In genomic region chr3:88526157-88527131, GRCm38 (mm10) we compare ENCODE assay signal across 8 mouse cellular contexts. TPM values are rescaled to one million over a fixed set of nuclear protein-coding genes. Genes with fewer than 3 reads are reported as not detected.
DNase-seq lines count a peak whose midpoint lies in the region; ATAC-seq lines count a peak whose summit lies in the region.

No protein-coding gene starts in this region.

- H3K4me1 ChIP-seq in hindbrain, embryonic 13.5 days (replicated peaks), result peaks cover 55% of the 10 kb centered on the region

- WGBS in hindbrain, embryonic 13.5 days, result 34% methylated on average over 17 of the region's 17 CpGs

- H3K9ac ChIP-seq in hindbrain, embryonic 13.5 days, result peak overlapping the region; percentile 55; the same call in 1 of the 2 replicates

- peak; percentile 94 for DNase-seq in Muller cell, postnatal 12 days (ENCODE audit: inconsistent ontology term)
- DNase-seq in cerebellum, adult 9-11 months, result peak; percentile 88
- peak; percentile 69 to 73 for DNase-seq in frontal cortex, postnatal 14 days (ENCODE audit: low spot score in 2 of 2)
- peak; percentile 75 for DNase-seq in left cerebral cortex, adult 11 months (ENCODE audit: low spot score)
- DNase-seq in lung, postnatal 4 days, result peak; percentile 91
- peak; percentile 82 for DNase-seq in retina, postnatal 7 days (ENCODE audit: low read depth, low spot score)
- DNase-seq in urinary bladder, adult 18-20 months (ENCODE audit: low spot score in 2 of 2), result peak; percentile 61 to 76

- H3K27ac ChIP-seq in hindbrain, embryonic 13.5 days, result no peak overlapping the region

- H3K27me3 ChIP-seq in hindbrain, embryonic 13.5 days, result no peaks in the 10 kb centered on the region

- H3K4me2 ChIP-seq in hindbrain, embryonic 13.5 days, result peak overlapping the region; percentile 98

- peaks cover 26% of the 10 kb centered on the region for H3K36me3 ChIP-seq in hindbrain, embryonic 13.5 days

- no peaks in the 10 kb centered on the region for H3K9me3 ChIP-seq in hindbrain, embryonic 13.5 days

- peak overlapping the region; percentile 23 for H3K4me3 ChIP-seq in hindbrain, embryonic 13.5 days

- ATAC-seq in hindbrain, embryonic 13.5 days (ENCODE audit: low FRiP score), result peak; percentile 50

RNA-seq across cellular contexts. Expression of gene Mex3a, which starts 5.8 kb away (rescaled TPM):
- polyA plus RNA-seq in hindbrain, embryonic 13.5 days (2015; fragmentation: Nextera tagmentation; extraction: Ambion mirVana), result 38.9 and 40.0 TPM in 2 replicates

RNA-seq across cellular contexts. Expression of gene Lmna, which starts 16.7 kb away (rescaled TPM):
- polyA plus RNA-seq in hindbrain, embryonic 13.5 days (2015; fragmentation: Nextera tagmentation; extraction: Ambion mirVana), result 31.9 and 35.0 TPM in 2 replicates

RNA-seq across cellular contexts. Expression of gene Rab25, which starts 21.7 kb away (rescaled TPM):
- polyA plus RNA-seq in hindbrain, embryonic 13.5 days (2015; fragmentation: Nextera tagmentation; extraction: Ambion mirVana), result not detected in 2 replicates

RNA-seq across cellular contexts. Expression of gene Lamtor2, which starts 26.4 kb away (rescaled TPM):
- polyA plus RNA-seq in hindbrain, embryonic 13.5 days (2015; fragmentation: Nextera tagmentation; extraction: Ambion mirVana), result 179 and 182 TPM in 2 replicates

RNA-seq across cellular contexts. Expression of gene Ubqln4, which starts 27.1 kb away (rescaled TPM):
- 36.7 and 38.3 TPM in 2 replicates for polyA plus RNA-seq in hindbrain, embryonic 13.5 days (2015; fragmentation: Nextera tagmentation; extraction: Ambion mirVana)
